Mouse (Mus musculus) hindbrain, embryonic 13.5 days (tissue): ENCODE measurements at regions not wholly inside any gene's neighbourhood (a gene's known extent, or its start where the extent isn't known, plus 50 kb on each side); places are given as distances from the start of the nearest gene placed in this dataset.

Experiments used
- ATAC-seq: fragments of 200-750 bp; cut with Nextera tagmentation; 2 replicates; pipeline ENCODE4 v1.8.0; 2017; ENCODE audit warnings: moderate TSS enrichment; ENCODE audit not compliant: low FRiP score
- H3K27ac ChIP-seq: fragments of 300-500 bp; sonication (generic); 2 replicates; pipeline ENCODE4 v1.5.1; 2015; ENCODE audit warnings: inconsistent platforms, mild to moderate bottlenecking, moderate library complexity
- H3K27me3 ChIP-seq: fragments of 300-500 bp; sonication (generic); 2 replicates; pipeline ENCODE4 v1.6.1; 2015; ENCODE audit warnings: mild to moderate bottlenecking, inconsistent platforms
- H3K36me3 ChIP-seq: fragments of 300-500 bp; sonication (generic); 2 replicates; pipeline ENCODE4 v1.6.1; 2015; ENCODE audit warnings: mild to moderate bottlenecking, inconsistent platforms
- H3K4me1 ChIP-seq: fragments of 300-500 bp; sonication (generic); replicated peaks from 2 replicates; pipeline ENCODE4 v1.6.1; 2015; ENCODE audit warnings: inconsistent platforms
- H3K4me2 ChIP-seq: fragments of 300-500 bp; sonication (generic); 2 replicates; pipeline ENCODE4 v1.6.1; 2015; ENCODE audit warnings: inconsistent platforms, mild to moderate bottlenecking, moderate library complexity
- H3K4me3 ChIP-seq: fragments of 300-500 bp; sonication (generic); 2 replicates; pipeline ENCODE4 v1.5.1; 2015; ENCODE audit warnings: mild to moderate bottlenecking, inconsistent platforms
- H3K9ac ChIP-seq: fragments of 300-500 bp; sonication (generic); 2 replicates; pipeline ENCODE4 v1.6.1; 2015; ENCODE audit warnings: mild to moderate bottlenecking, inconsistent platforms
- H3K9me3 ChIP-seq: fragments of 300-500 bp; sonication (generic); 2 replicates; pipeline ENCODE4 v1.6.1; 2016; ENCODE audit warnings: inconsistent platforms
- WGBS: fragments of 180-500 bp; shearing (Covaris S2); methylation state at CpG from one replicate; pipeline ENCODE4 v1.1.7; 2015; 5-methylcytosine and 5-hydroxymethylcytosine counted together

GRCm38 (mm10) chr12:12753849-12754248, 187.9 kb downstream of the Mycn start:
- no peak overlapping the region for H3K27ac ChIP-seq

GRCm38 (mm10) chr12:12751670-12752426, 189.9 kb downstream of the Mycn start:
- H3K4me3 ChIP-seq: no peak overlapping the region
- 91% methylated on average over 10 of the region's 10 CpGs for WGBS
- ATAC-seq: no peak
- H3K36me3 ChIP-seq: no peaks in the 10 kb centered on the region
- 0 out of 2 replicates have a peak, but pooled peaks cover 2% of the 10 kb centered on the region for H3K27me3 ChIP-seq
- no peak overlapping the region for H3K9ac ChIP-seq
- no peaks in the 10 kb centered on the region for H3K9me3 ChIP-seq
- no peak overlapping the region for H3K27ac ChIP-seq
- H3K4me1 ChIP-seq: no peaks in the 10 kb centered on the region
- H3K4me2 ChIP-seq: no peak overlapping the region

More at GRCm38 (mm10) chr12:12753849-12754248, 187.9 kb downstream of the Mycn start:
- Histone ChIP-seq H3K4me3 (no peak overlapping the region), H3K4me1 (no peaks in the 10 kb centered on the region), H3K4me2 (no peak overlapping the region), H3K9ac (no peak overlapping the region), H3K9me3 (no peaks in the 10 kb centered on the region), H3K36me3 (no peaks in the 10 kb centered on the region), H3K27me3 (0 out of 2 replicates have a peak, but pooled peaks cover 2% of the 10 kb centered on the region)
- ATAC-seq: no peak
- 24% methylated on average over 9 of the region's 9 CpGs for WGBS

DNA sequence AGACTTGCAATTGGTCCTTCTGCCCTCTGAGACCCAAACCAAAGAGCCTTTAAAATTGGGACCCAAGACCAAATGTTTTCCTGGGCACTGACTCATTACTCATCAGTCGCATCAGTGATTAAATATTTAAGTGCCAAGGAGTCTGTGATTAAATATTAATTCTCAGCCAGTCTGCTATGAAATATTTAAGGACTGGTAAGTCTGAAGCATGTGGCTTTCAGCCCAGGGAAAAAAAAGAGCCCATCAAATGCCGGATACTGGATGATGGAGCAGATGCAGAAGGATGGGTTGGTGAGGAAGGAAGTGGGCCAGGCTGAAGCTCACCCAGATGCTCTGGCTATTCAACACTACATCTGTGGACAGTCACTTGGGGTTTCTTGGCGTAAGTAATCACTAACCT, 192.0 kb downstream of the Mycn start:
- H3K27ac ChIP-seq: no peak overlapping the region
- ATAC-seq: no peak

GRCm38 (mm10) chr12:12746852-12747454, 194.8 kb downstream of the Mycn start:
- WGBS: 27% methylated on average over 4 of the region's 4 CpGs
- no peaks in the 10 kb centered on the region for H3K4me1 ChIP-seq
- ATAC-seq: no peak
- H3K4me2 ChIP-seq: no peak overlapping the region
- no peaks in the 10 kb centered on the region for H3K27me3 ChIP-seq
- H3K9ac ChIP-seq: no peak overlapping the region
- H3K27ac ChIP-seq: no peak overlapping the region
- H3K4me3 ChIP-seq: no peak overlapping the region
- no peaks in the 10 kb centered on the region for H3K36me3 ChIP-seq
- no peaks in the 10 kb centered on the region for H3K9me3 ChIP-seq

More for the DNA sequence above, 192.0 kb downstream of the Mycn start:
- 81% methylated on average over 3 of the region's 3 CpGs for WGBS
- Histone ChIP-seq H3K4me1 (no peaks in the 10 kb centered on the region), H3K27me3 (0 out of 2 replicates have a peak, but pooled peaks cover 2% of the 10 kb centered on the region), H3K36me3 (no peaks in the 10 kb centered on the region), H3K9me3 (no peaks in the 10 kb centered on the region), H3K4me3 (no peak overlapping the region), H3K9ac (no peak overlapping the region), H3K4me2 (no peak overlapping the region)

DNA sequence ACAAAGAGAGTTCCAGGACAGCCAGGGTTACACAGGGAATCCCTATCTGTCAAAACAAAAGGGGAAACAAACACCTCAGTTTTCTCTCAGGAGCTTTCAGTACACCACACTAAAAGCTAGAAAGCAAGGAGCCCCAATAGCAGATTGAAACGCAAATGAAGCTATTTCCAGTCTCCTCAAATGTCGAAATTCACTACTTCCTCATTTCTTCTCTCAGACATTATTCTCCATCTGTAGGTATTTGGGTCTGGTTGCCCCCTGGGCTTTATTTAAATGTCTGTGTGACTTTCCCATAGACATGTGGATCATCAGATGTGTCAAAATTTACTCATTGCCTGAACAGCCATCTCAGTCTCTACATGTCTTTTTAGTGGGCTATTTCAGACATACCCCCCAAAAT, 197.2 kb downstream of the Mycn start:
- Histone ChIP-seq H3K4me1 (0 out of 2 replicates have a peak, but pooled peaks cover 2% of the 10 kb centered on the region), H3K4me3 (no peak overlapping the region), H3K27me3 (no peaks in the 10 kb centered on the region), H3K36me3 (no peaks in the 10 kb centered on the region), H3K27ac (no peak overlapping the region), H3K9ac (no peak overlapping the region), H3K9me3 (no peaks in the 10 kb centered on the region), H3K4me2 (no peak overlapping the region)
- no peak for ATAC-seq
- 71% methylated on average over 2 of the region's 2 CpGs for WGBS

DNA sequence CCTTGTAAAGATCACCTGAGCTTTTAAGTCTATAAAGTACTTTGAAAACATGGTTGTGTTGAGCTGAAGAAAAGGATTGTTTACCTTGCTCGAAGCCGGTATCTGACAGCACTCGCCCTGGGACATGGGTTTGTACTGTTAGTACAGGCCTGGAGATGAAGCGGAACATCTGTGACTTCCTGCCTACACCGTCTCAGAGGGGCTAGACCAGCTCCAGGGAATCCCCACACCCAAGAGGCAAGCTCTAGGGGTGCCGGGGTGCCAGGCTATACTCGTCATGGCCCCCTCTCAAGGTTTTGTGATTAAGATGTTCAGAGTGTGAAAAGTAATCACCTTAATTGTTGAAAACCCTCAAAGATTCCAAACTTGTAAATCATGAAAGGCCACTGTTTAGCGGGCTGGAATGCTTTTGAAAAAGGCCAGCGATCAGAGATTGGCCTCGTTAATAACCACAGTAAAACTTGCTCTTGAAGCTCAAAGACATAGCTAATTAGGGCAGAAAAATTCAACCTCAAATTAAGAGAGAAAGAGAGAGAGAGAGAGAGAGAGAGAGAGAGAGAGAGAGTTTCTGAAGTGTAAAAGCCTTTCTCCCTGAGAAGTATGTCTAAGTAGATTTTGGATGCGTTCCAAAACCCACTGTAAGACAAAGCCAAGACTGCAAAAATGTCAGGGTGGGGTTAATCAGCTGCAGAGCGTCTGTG, 202.9 kb downstream of the Mycn start:
- no peak for ATAC-seq
- 41% methylated on average over 12 of the region's 12 CpGs for WGBS
- no peaks in the 10 kb centered on the region for H3K36me3 ChIP-seq
- H3K4me3 ChIP-seq: no peak overlapping the region
- H3K9ac ChIP-seq: no peak overlapping the region
- H3K4me2 ChIP-seq: no peak overlapping the region
- 0 out of 2 replicates have a peak, but pooled peaks cover 2% of the 10 kb centered on the region for H3K9me3 ChIP-seq
- H3K27ac ChIP-seq: no peak overlapping the region
- peaks cover 14% of the 10 kb centered on the region for H3K4me1 ChIP-seq
- H3K27me3 ChIP-seq: no peaks in the 10 kb centered on the region

DNA sequence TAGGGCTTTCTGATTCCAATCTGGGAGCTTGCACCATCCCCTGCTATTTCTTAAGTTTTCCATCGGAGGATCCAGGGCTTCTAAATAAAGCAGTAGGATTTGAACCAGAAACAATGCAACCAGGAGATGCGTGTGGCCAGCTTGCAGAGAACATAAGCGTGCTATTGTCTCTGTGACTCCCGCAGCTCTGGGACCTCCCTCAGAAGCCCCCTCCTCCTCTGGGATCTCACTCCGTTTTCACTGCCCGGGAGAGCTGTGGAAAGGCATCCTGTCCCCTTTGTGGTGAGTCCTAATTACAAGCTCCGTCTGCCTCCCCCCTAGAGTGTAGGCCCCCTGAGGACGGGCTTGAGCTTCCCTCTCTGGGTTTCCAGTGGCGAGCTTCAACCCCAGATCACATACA, 215.9 kb downstream of the Mycn start:
- Histone ChIP-seq H3K4me3 (no peak overlapping the region), H3K9me3 (no peaks in the 10 kb centered on the region), H3K9ac (peak overlapping the region; percentile 55; the same call in 1 of the 2 replicates), H3K36me3 (no peaks in the 10 kb centered on the region), H3K27ac (no peak overlapping the region), H3K4me2 (peak overlapping the region; percentile 20), H3K27me3 (0 out of 2 replicates have a peak, but pooled peaks cover 9% of the 10 kb centered on the region), H3K4me1 (peaks cover 36% of the 10 kb centered on the region)
- WGBS: 2% methylated on average over 9 of the region's 9 CpGs
- no peak for ATAC-seq

DNA sequence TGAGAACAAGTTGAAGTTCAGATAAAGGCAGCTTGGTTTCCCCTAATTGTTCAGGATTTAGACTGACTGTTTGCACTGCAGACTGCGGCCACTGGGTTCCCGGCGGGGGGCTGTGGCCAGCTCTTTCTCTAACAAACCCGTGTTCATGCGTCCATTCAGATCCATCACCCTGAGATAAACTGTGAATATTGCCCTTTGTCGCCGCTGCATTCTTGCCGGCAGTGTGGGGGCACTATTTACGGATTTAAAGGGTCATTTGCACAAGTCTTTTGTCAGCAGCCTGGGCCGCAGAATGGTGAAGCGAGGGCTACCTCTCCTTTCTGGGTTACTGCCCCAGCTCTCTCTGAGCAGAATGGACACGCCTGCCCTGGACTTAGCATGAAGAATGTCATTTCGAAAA, 216.6 kb downstream of the Mycn start:
- 0 out of 2 replicates have a peak, but pooled peaks cover 9% of the 10 kb centered on the region for H3K27me3 ChIP-seq
- H3K4me3 ChIP-seq: no peak overlapping the region
- peaks cover 36% of the 10 kb centered on the region for H3K4me1 ChIP-seq
- no peak for ATAC-seq
- H3K4me2 ChIP-seq: peak overlapping the region; percentile 20
- H3K9ac ChIP-seq: peak overlapping the region; percentile 55
- H3K36me3 ChIP-seq: no peaks in the 10 kb centered on the region
- H3K27ac ChIP-seq: no peak overlapping the region
- WGBS: 1% methylated on average over 13 of the region's 13 CpGs
- no peaks in the 10 kb centered on the region for H3K9me3 ChIP-seq

DNA sequence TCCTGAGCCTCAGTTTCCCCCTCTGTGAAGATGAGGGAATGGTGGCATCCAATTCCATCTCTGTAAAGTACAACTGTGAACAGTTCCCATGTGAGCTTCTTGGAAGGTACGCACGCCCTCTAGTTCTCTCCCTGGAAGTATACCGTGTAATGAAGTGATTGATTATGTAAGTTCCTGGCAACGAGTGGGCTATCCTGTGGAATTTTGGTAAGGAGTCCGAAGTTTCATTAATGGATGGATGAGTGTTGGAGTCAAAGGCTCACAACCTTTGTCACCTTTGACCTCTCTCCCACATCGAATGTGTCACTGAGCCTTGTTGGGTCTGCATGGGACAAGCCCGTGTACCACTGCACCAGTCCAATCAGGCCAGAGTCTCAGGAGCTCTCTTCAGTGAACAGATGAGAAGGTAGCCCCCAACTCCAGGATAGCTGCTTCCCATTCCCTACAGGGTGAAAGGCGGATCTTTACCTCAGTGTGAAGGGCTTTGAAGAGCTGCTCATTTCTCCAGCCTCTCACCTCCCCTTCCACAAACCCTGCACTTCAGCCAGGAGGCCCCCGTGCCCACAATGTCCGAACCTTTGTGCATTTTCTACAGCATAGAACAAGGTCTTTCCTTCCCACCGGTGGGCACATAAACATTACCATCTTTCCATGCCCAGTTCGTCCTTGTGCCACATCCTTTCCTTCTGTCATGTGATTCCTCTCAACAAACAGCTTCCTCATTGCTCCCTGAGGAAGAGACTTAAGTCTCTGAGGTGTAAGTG, 217.8 kb downstream of the Mycn start:
- Histone ChIP-seq H3K27ac (peak overlapping the region; percentile 56; the same call in 1 of the 2 replicates), H3K4me1 (peaks cover 36% of the 10 kb centered on the region), H3K9ac (no peak overlapping the region), H3K4me3 (no peak overlapping the region), H3K27me3 (0 out of 2 replicates have a peak, but pooled peaks cover 9% of the 10 kb centered on the region), H3K4me2 (peak overlapping the region; percentile 42), H3K36me3 (no peaks in the 10 kb centered on the region), H3K9me3 (no peaks in the 10 kb centered on the region)
- 19% methylated on average over 12 of the region's 12 CpGs for WGBS
- ATAC-seq: 0 out of 2 replicates have a peak, but pooled peaks have one; percentile 34

DNA sequence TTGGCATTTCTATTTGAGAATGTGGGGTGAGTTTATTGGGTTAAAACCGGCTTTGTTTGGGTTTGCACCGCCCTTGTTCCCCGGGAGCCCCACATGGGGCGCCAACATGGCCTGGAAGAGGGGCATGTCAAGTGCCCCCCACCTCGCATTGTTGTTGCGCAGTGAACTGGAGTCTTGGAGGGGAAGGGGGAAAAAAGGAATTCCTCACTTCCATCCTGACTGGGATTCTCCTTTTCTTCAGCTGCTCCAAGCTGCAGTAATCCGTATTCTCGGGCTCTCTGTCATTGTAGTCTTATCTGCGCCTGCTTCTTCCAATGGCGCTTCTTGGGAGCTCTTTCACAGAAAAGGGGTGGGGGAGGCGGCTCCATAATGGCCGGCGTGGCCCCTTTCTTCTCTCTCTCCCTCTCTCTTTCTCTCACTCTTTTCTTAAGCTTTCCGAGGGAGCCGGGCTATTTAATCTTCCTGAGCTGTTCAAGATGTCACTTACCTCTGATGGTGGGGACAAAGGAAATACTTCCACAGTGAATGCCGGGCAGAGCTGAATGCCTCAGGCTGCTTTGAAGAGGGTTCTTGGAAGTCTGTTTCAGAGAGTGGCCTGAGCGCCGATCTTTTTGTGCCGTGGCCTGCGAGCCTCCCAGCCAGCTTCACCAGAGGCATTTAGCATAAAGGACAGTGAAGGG, 218.6 kb downstream of the Mycn start:
- peak overlapping the region; percentile 14; the same call in 1 of the 2 replicates for H3K4me3 ChIP-seq
- H3K4me1 ChIP-seq: peaks cover 36% of the 10 kb centered on the region
- H3K9ac ChIP-seq: peak overlapping the region; percentile 58
- H3K4me2 ChIP-seq: peak overlapping the region; percentile 42
- H3K9me3 ChIP-seq: no peaks in the 10 kb centered on the region
- peak overlapping the region; percentile 56; the same call in 1 of the 2 replicates for H3K27ac ChIP-seq
- 18% methylated on average over 20 of the region's 20 CpGs for WGBS
- peak; percentile 52 for ATAC-seq
- no peaks in the 10 kb centered on the region for H3K36me3 ChIP-seq
- H3K27me3 ChIP-seq: 0 out of 2 replicates have a peak, but pooled peaks cover 11% of the 10 kb centered on the region

DNA sequence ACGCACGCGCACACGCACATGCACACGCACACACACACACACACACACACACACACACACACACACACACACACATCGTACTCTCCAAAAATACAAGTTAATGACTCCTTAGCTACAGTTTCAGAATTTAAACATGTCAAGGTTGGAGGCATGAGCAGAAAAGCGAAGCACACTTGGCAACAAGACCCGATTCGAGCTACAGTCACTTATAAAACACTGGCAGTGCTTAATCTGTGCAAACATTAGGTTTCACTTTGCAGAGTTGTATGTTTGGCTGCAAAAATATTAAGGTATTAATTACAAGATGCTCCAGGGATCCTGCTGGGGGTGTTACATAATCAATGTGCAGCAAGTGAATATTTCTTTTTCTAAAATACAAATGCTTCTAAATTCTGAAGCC, 225.0 kb downstream of the Mycn start:
- 93% methylated on average over 9 of the region's 9 CpGs for WGBS
- Histone ChIP-seq H3K4me1 (0 out of 2 replicates have a peak, but pooled peaks cover 3% of the 10 kb centered on the region), H3K27me3 (0 out of 2 replicates have a peak, but pooled peaks cover 3% of the 10 kb centered on the region), H3K9me3 (no peaks in the 10 kb centered on the region), H3K36me3 (no peaks in the 10 kb centered on the region), H3K4me3 (no peak overlapping the region), H3K27ac (no peak overlapping the region), H3K9ac (no peak overlapping the region), H3K4me2 (no peak overlapping the region)
- no peak for ATAC-seq
